Comparison of ENCODE assay signal across 9 mouse cellular contexts in genomic region chr10:71158940-71159675, GRCm38 (mm10). TPM values are rescaled to one million over a fixed set of nuclear protein-coding genes. Genes with fewer than 3 reads are reported as not detected.
DNase-seq lines count a peak whose midpoint lies in the region; ATAC-seq lines count a peak whose summit lies in the region.
"Had no signal": no experiment of that assay in that cellular context is flagged by ENCODE, and none has a peak within 500 bp of the region (broad histone marks: within the 10 kb centered on the region; RNA-seq: fewer than 3 reads in every experiment).

No protein-coding gene starts in this region.

- peak; percentile 58 for ATAC-seq in liver, embryonic 11.5 days (replicated peaks; ENCODE audit: low FRiP score)

- H3K9me3 ChIP-seq in embryonic facial prominence, embryonic 10.5 days, result no peaks in the 10 kb centered on the region
- no peaks in the 10 kb centered on the region for H3K9me3 ChIP-seq in liver, embryonic 11.5 days (ENCODE audit: control insufficient read depth, low read length)

- under 1% methylated on average over 65 of the region's 65 CpGs for WGBS in embryonic facial prominence, embryonic 10.5 days
- 2% methylated on average over 65 of the region's 65 CpGs for WGBS in liver, embryonic 11.5 days

- no peaks in the 10 kb centered on the region for H3K36me3 ChIP-seq in embryonic facial prominence, embryonic 10.5 days (replicated peaks)
- H3K36me3 ChIP-seq in liver, embryonic 11.5 days (ENCODE audit: control insufficient read depth, insufficient read depth, low read length), result no peaks in the 10 kb centered on the region

- H3K27me3 ChIP-seq in embryonic facial prominence, embryonic 10.5 days (replicated peaks; ENCODE audit: low read depth, poor library complexity, severe bottlenecking), result peaks cover 52% of the 10 kb centered on the region
- H3K27me3 ChIP-seq in liver, embryonic 11.5 days (replicated peaks; ENCODE audit: control insufficient read depth, insufficient read depth, low read length), result peaks cover 29% of the 10 kb centered on the region

- peaks cover 10% of the 10 kb centered on the region for H3K4me1 ChIP-seq in embryonic facial prominence, embryonic 10.5 days
- H3K4me1 ChIP-seq in liver, embryonic 11.5 days (replicated peaks; ENCODE audit: control insufficient read depth, insufficient read depth, low read length), result no peaks in the 10 kb centered on the region

- peak overlapping the region; percentile 80 for H3K4me3 ChIP-seq in embryonic facial prominence, embryonic 10.5 days
- peak overlapping the region; percentile 59 for H3K4me3 ChIP-seq in liver, embryonic 11.5 days (ENCODE audit: low read depth, low read length)

- peak; percentile 12 to 51 for DNase-seq in left cerebral cortex, adult 18-20 months (ENCODE audit: low spot score in 2 of 2)
- no peak for DNase-seq in left cerebral cortex, adult 11 months (ENCODE audit: low spot score)
- DNase-seq in embryonic facial prominence, embryonic 10.5 days (ENCODE audit: low spot score), result peak; percentile 74
- peak; percentile 68 to 75 for DNase-seq in heart, adult 18-20 months
- peak; percentile 85 for DNase-seq in kidney, adult 11 months
- DNase-seq in liver, embryonic 11.5 days (ENCODE audit: low spot score), result peak; percentile 57
- DNase-seq in neural tube, embryonic 10.5 days (ENCODE audit: extremely low spot score, low spot score), result peak; percentile 73
- peak; percentile 28 to 41 for DNase-seq in urinary bladder, postnatal 36 days (ENCODE audit: low spot score in 2 of 2)

- peak overlapping the region; percentile 68 for H3K4me2 ChIP-seq in liver, embryonic 11.5 days

- peak overlapping the region; percentile 85 for H3K27ac ChIP-seq in embryonic facial prominence, embryonic 10.5 days (replicated peaks)
- no peak overlapping the region for H3K27ac ChIP-seq in liver, embryonic 11.5 days (ENCODE audit: low read depth, low read length)

- H3K9ac ChIP-seq in liver, embryonic 11.5 days (ENCODE audit: low read depth, low read length), result peak overlapping the region; percentile 57

RNA-seq across cellular contexts. Expression of gene Bicc1, which starts 0.4 kb away (rescaled TPM):
- total RNA-seq in left cerebral cortex, adult 18-20 months (2021), result 1 to 10 TPM; 4.8 to 6.4 TPM
- 4.2 and 5.2 TPM in 2 replicates for polyA plus RNA-seq in embryonic facial prominence, embryonic 10.5 days (2016; fragmentation: Nextera tagmentation; extraction: Ambion mirVana)
- 10 to 100 TPM; 11.8 to 13.1 TPM for total RNA-seq in heart, adult 18-20 months (2021)
- polyA plus RNA-seq in liver, embryonic 11.5 days (2014; fragmentation: Nextera tagmentation; extraction: Ambion mirVana), result 8.9 and 9.7 TPM in 2 replicates
- total RNA-seq: MEL had no signal
